Mouse (Mus musculus) liver, postnatal 0 days (tissue): Measurements from ENCODE around the gene Rab3gap2. TPM values are rescaled to one million over a fixed set of nuclear protein-coding genes. Genes with fewer than 3 reads are reported as not detected.
A peak's percentile ranks its signal among the peaks of the same experiment; 100 is the strongest.

ENCODE experiments used
- ATAC-seq: fragments of 200-750 bp; cut with Nextera tagmentation; 2 replicates; pipeline ENCODE4 v1.8.0; 2017; ENCODE audit warnings: mild to moderate bottlenecking, moderate library complexity
- DNase-seq: peaks from one replicate; pipeline ENCODE4 v3.0.0-alpha.2; 2016
- H3K27ac ChIP-seq: fragments of 300-500 bp; sonication (generic); 2 replicates; pipeline ENCODE4 v1.5.1; 2014; ENCODE audit warnings: antibody characterized with exemption, moderate library complexity, mild to moderate bottlenecking, low read depth
- H3K27me3 ChIP-seq: fragments of 300-500 bp; sonication (generic); 2 replicates; pipeline ENCODE4 v1.6.1; 2014; ENCODE audit warnings: low read length, control low read depth, mixed read lengths; ENCODE audit not compliant: insufficient read depth
- H3K36me3 ChIP-seq: fragments of 300-500 bp; sonication (generic); replicated peaks from 2 replicates; pipeline ENCODE4 v1.6.1; 2014; ENCODE audit warnings: mild to moderate bottlenecking, control low read depth, low read length, moderate library complexity, mixed read lengths; ENCODE audit not compliant: insufficient read depth
- H3K4me1 ChIP-seq: fragments of 300-500 bp; sonication (generic); 2 replicates; pipeline ENCODE4 v1.6.1; 2014; ENCODE audit warnings: antibody characterized with exemption, mild to moderate bottlenecking, control low read depth; ENCODE audit not compliant: insufficient read depth
- H3K4me2 ChIP-seq: fragments of 300-500 bp; sonication (generic); 2 replicates; pipeline ENCODE4 v1.6.1; 2014; ENCODE audit warnings: low read depth, mild to moderate bottlenecking, low read length, moderate library complexity, mixed read lengths
- H3K4me3 ChIP-seq: fragments of 300-500 bp; sonication (generic); 2 replicates; pipeline ENCODE4 v1.5.1; 2014; ENCODE audit warnings: low read depth, low read length
- H3K9ac ChIP-seq: fragments of 300-500 bp; sonication (generic); replicated peaks from 2 replicates; pipeline ENCODE4 v1.6.1; 2014; ENCODE audit warnings: mild to moderate bottlenecking, moderate library complexity
- H3K9me3 ChIP-seq: fragments of 300-500 bp; sonication (generic); 2 replicates; pipeline ENCODE4 v1.6.1; 2016; ENCODE audit warnings: mild to moderate bottlenecking, control low read depth, low read length, mixed read lengths
- CTCF ChIP-seq: sonication (generic); IDR thresholded peaks from 2 replicates; pipeline ENCODE4 v1.5.1; 2016; ENCODE audit warnings: antibody characterized with exemption, low read depth
- EP300 ChIP-seq: IDR thresholded peaks from 2 replicates; pipeline ENCODE4 v1.6.1; 2016; ENCODE audit warnings: antibody characterized with exemption, low read depth, mild to moderate bottlenecking
- WGBS: fragments of 180-500 bp; shearing (Covaris S2); extraction: QIAGEN DNeasy Blood & Tissue Kit; methylation state at CpG from one replicate; pipeline ENCODE4 v1.1.7; 2014; ENCODE audit not compliant: insufficient replicate concordance; 5-methylcytosine and 5-hydroxymethylcytosine counted together
- polyA plus RNA-seq: library from polyadenylated mRNA; unstranded; fragments of >200 nt; fragmentation: Nextera tagmentation; extraction: Ambion mirVana; gene quantifications from 2 replicates; pipeline ENCODE4 v1.2.1, GENCODE M21; 2015

Gene Rab3gap2
- polyA plus RNA-seq, 1 experiment from 2014 or later: 7.3 TPM

GRCm38 (mm10) chr1:185271373-185271772, 67.5 kb downstream of the Rab3gap2 start:
- H3K4me3 ChIP-seq: no peak overlapping the region
- no peaks in the 10 kb centered on the region for H3K27me3 ChIP-seq
- H3K4me1 ChIP-seq: no peaks in the 10 kb centered on the region
- no peak for TF ChIP-seq EP300
- no peak for TF ChIP-seq CTCF
- H3K9ac ChIP-seq: no peak overlapping the region
- no peak for ATAC-seq
- no peak overlapping the region for H3K27ac ChIP-seq
- peaks cover 49% of the 10 kb centered on the region for H3K36me3 ChIP-seq
- DNase-seq: no peak
- H3K4me2 ChIP-seq: no peak overlapping the region
- H3K9me3 ChIP-seq: no peaks in the 10 kb centered on the region
- 92% methylated on average over 9 of the region's 9 CpGs for WGBS

GRCm38 (mm10) chr1:185274819-185275545, 71.1 kb downstream of the Rab3gap2 start:
- WGBS: 75% methylated on average over 5 of the region's 5 CpGs
- DNase-seq: no peak
- Histone ChIP-seq H3K9ac (no peak overlapping the region), H3K4me3 (no peak overlapping the region), H3K36me3 (peaks cover 68% of the 10 kb centered on the region), H3K27me3 (no peaks in the 10 kb centered on the region), H3K4me2 (no peak overlapping the region), H3K27ac (peak overlapping the region; percentile 2; the same call in 1 of the 2 replicates), H3K9me3 (no peaks in the 10 kb centered on the region), H3K4me1 (no peaks in the 10 kb centered on the region)
- TF ChIP-seq CTCF (no peak), EP300 (no peak)
- ATAC-seq: no peak

DNA sequence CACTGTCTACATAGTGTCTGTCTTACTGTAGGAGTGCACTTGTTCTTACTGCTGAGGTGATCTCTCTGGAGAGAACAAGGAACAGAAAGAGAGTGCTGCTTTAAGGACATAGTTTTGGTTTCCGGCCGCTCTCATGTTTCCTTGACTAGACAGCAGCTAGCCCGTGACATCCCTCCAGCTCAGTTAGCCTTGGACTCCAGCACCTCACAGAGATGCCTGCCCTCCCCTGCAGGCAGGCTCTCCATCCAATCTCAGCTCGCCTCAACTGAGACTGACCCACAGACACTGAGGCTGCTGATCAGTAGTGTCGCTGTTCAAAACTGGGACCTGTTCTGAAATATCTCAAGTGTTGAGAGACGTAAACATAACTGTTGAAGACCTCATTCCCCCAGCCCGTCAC, 72.1 kb downstream of the Rab3gap2 start:
- H3K4me3 ChIP-seq: no peak overlapping the region
- ATAC-seq (no peak), DNase-seq (no peak)
- no peak overlapping the region for H3K4me2 ChIP-seq
- peak overlapping the region; percentile 29 for H3K27ac ChIP-seq
- peaks cover 74% of the 10 kb centered on the region for H3K36me3 ChIP-seq
- no peaks in the 10 kb centered on the region for H3K4me1 ChIP-seq
- H3K9me3 ChIP-seq: no peaks in the 10 kb centered on the region
- H3K27me3 ChIP-seq: no peaks in the 10 kb centered on the region
- 84% methylated on average over 7 of the region's 7 CpGs for WGBS
- H3K9ac ChIP-seq: no peak overlapping the region
- TF ChIP-seq CTCF (no peak), EP300 (no peak; the same call in 1 of the 2 replicates)

DNA sequence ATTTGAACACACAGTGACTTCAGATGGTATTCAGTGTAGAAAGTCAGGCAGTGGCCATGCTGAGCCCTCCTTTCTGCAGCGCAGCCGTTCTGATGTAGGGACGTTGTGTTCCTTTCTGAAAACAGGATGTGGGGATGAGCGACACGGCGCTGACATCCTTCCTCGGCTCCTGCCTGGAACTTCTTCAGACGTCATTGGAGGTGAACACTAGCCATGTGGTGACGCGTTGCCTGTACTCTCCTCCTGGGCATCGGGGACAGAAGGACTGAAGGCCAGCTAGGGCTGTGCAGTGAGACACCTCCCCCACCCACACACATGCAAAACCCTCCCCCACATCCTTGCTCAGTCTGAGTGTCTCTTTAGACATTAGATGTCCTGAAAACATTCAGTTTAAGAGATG, 73.1 kb downstream of the Rab3gap2 start:
- DNase-seq (no peak), ATAC-seq (peak; percentile 83)
- Histone ChIP-seq H3K4me2 (no peak overlapping the region), H3K9ac (no peak overlapping the region), H3K4me1 (no peaks in the 10 kb centered on the region), H3K27ac (no peak overlapping the region), H3K27me3 (no peaks in the 10 kb centered on the region), H3K9me3 (no peaks in the 10 kb centered on the region), H3K4me3 (no peak overlapping the region), H3K36me3 (peaks cover 75% of the 10 kb centered on the region)
- TF ChIP-seq CTCF (no peak), EP300 (peak; percentile 81)
- WGBS: 62% methylated on average over 11 of the region's 11 CpGs

DNA sequence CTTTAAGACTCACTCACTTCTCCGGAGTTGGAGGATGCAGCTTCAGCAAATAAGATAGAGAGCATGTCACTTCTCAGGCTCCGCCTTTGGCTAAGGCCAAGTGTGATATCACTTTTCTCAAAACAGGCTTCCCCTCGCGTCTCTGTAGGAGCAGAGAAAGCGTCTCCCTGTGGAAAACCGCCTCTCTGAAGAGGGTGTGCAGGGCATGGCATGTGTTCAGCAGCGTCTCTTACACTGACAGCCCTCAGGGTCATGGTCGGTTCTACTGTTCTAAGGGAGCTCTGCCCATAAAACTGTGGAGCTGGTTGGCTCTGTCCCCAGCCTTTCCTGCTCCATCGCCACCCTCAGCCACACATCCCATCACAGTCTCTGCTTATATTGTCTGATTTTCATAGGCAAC, 75.4 kb downstream of the Rab3gap2 start:
- DNase-seq: no peak
- Histone ChIP-seq H3K36me3 (peaks cover 80% of the 10 kb centered on the region), H3K27me3 (no peaks in the 10 kb centered on the region), H3K27ac (peak overlapping the region; percentile 34; the same call in 1 of the 2 replicates), H3K4me3 (no peak overlapping the region), H3K4me1 (no peaks in the 10 kb centered on the region), H3K4me2 (no peak overlapping the region), H3K9me3 (no peaks in the 10 kb centered on the region), H3K9ac (no peak overlapping the region)
- TF ChIP-seq EP300 (no peak), CTCF (no peak)
- 70% methylated on average over 9 of the region's 9 CpGs for WGBS
- 0 out of 2 replicates have a peak, but pooled peaks have one; percentile 15 for ATAC-seq

- no peak overlapping the region for H3K9ac ChIP-seq
- no peak overlapping the region for H3K4me3 ChIP-seq
- no peak for DNase-seq
- H3K4me1 ChIP-seq: no peaks in the 10 kb centered on the region
- peaks cover 85% of the 10 kb centered on the region for H3K36me3 ChIP-seq
- H3K9me3 ChIP-seq: no peaks in the 10 kb centered on the region
- WGBS: 87% methylated on average over 4 of the region's 4 CpGs
- no peak for ATAC-seq
- TF ChIP-seq CTCF (no peak), EP300 (no peak)
- H3K27ac ChIP-seq: no peak overlapping the region
- no peaks in the 10 kb centered on the region for H3K27me3 ChIP-seq
- H3K4me2 ChIP-seq: no peak overlapping the region
Measured at GRCm38 (mm10) chr1:185280616-185281015, 76.7 kb downstream of the Rab3gap2 start.
